Mouse (Mus musculus) megakaryocyte, embryonic 14.5 days (primary cell): ENCODE data around the gene Slc41a2. TPM values are rescaled to one million over a fixed set of nuclear protein-coding genes. Genes with fewer than 3 reads are reported as not detected.
"Not testable (repeated sequence)": the region's sequence is repeated elsewhere in the genome, so short reads cannot be mapped to it uniquely, and the experiment has no call there.

Experiments used
- H3K27me3 ChIP-seq: replicated peaks from 2 replicates; pipeline ENCODE3; 2012; ENCODE audit warnings: inconsistent platforms
- H3K36me3 ChIP-seq: replicated peaks from 2 replicates; pipeline ENCODE3; 2012; ENCODE audit warnings: low read length, inconsistent platforms, mixed read lengths
- H3K4me1 ChIP-seq: 2 replicates; pipeline ENCODE4 v1.6.1; 2012; ENCODE audit warnings: inconsistent platforms
- H3K4me3 ChIP-seq: replicated peaks from 2 replicates; pipeline ENCODE3; 2012; ENCODE audit warnings: moderate library complexity, mild to moderate bottlenecking, inconsistent platforms
- H3K9me3 ChIP-seq: 2 replicates; pipeline ENCODE4 v1.6.1; 2012; ENCODE audit warnings: inconsistent platforms
- FLI1 ChIP-seq: IDR thresholded peaks from 2 replicates; pipeline ENCODE4 v1.6.1; 2012; ENCODE audit warnings: low read length, inconsistent platforms, mixed read lengths
- GATA1 ChIP-seq: IDR thresholded peaks from 3 replicates; pipeline ENCODE4 v1.6.1; 2012; ENCODE audit warnings: mixed read lengths, low read length, inconsistent platforms, borderline replicate concordance
- polyA plus RNA-seq: library from polyadenylated mRNA; stranded (reverse); fragments of >175 nt; gene quantifications from 2 replicates; pipeline ENCODE4 v1.2.3, GENCODE M21; 2012; ENCODE audit warnings: low replicate concordance; ENCODE audit not compliant: insufficient read depth

Gene Slc41a2
- polyA plus RNA-seq: 0.02 and 0.35 TPM in 2 replicates

GRCm38 (mm10) chr10:83337159-83337951 is at the start of gene Slc41a2:
Slc41a2 (minus strand) TSS chr10:83337882.
- Histone ChIP-seq H3K36me3 (no peaks in the 10 kb centered on the region), H3K27me3 (peaks cover 84% of the 10 kb centered on the region), H3K4me3 (peak within 1 kb of the TSS; percentile 93), H3K4me1 (peaks cover 24% of the 10 kb centered on the region), H3K9me3 (peaks cover 17% of the 10 kb centered on the region)
- TF ChIP-seq GATA1 (no peak), FLI1 (no peak)

GRCm38 (mm10) chr10:83385330-83385910 is 47.7 kb upstream of the Slc41a2 start:
- no peak for TF ChIP-seq FLI1
- TF ChIP-seq GATA1: no peak
- peaks cover 18% of the 10 kb centered on the region for H3K4me1 ChIP-seq
- H3K4me3 ChIP-seq: no peak overlapping the region

GRCm38 (mm10) chr10:83384456-83385215 is 47.0 kb upstream of the Slc41a2 start:
- H3K36me3 ChIP-seq: peaks cover 38% of the 10 kb centered on the region
- H3K4me3 ChIP-seq: no peak overlapping the region
- H3K4me1 ChIP-seq: peaks cover 18% of the 10 kb centered on the region
- no peak for TF ChIP-seq FLI1
- TF ChIP-seq GATA1: no peak
- peaks cover 27% of the 10 kb centered on the region for H3K9me3 ChIP-seq
- no peaks in the 10 kb centered on the region for H3K27me3 ChIP-seq

More at GRCm38 (mm10) chr10:83385330-83385910, 47.7 kb upstream of the Slc41a2 start:
- Histone ChIP-seq H3K9me3 (peaks cover 19% of the 10 kb centered on the region), H3K27me3 (no peaks in the 10 kb centered on the region), H3K36me3 (peaks cover 30% of the 10 kb centered on the region)

- TF ChIP-seq FLI1 (no peak), GATA1 (no peak)
- Histone ChIP-seq H3K9me3 (peaks cover 35% of the 10 kb centered on the region), H3K27me3 (no peaks in the 10 kb centered on the region), H3K36me3 (peaks cover 46% of the 10 kb centered on the region), H3K4me3 (peak overlapping the region; percentile 44), H3K4me1 (peaks cover 18% of the 10 kb centered on the region)
Observed at GRCm38 (mm10) chr10:83383863-83384262, 46.2 kb upstream of the Slc41a2 start.

GRCm38 (mm10) chr10:83382988-83383387 is 45.3 kb upstream of the Slc41a2 start:
- H3K4me3 ChIP-seq: no peak overlapping the region
- peaks cover 55% of the 10 kb centered on the region for H3K36me3 ChIP-seq
- no peaks in the 10 kb centered on the region for H3K27me3 ChIP-seq
- peaks cover 18% of the 10 kb centered on the region for H3K4me1 ChIP-seq
- TF ChIP-seq GATA1: no peak
- no peak for TF ChIP-seq FLI1
- peaks cover 36% of the 10 kb centered on the region for H3K9me3 ChIP-seq

GRCm38 (mm10) chr10:83382528-83382927 is 44.8 kb upstream of the Slc41a2 start:
- peaks cover 59% of the 10 kb centered on the region for H3K36me3 ChIP-seq
- H3K27me3 ChIP-seq: no peaks in the 10 kb centered on the region
- H3K4me1 ChIP-seq: peaks cover 19% of the 10 kb centered on the region
- H3K4me3 ChIP-seq: no peak overlapping the region
- H3K9me3 ChIP-seq: peaks cover 36% of the 10 kb centered on the region
- no peak for TF ChIP-seq GATA1
- TF ChIP-seq FLI1: no peak

- no peaks in the 10 kb centered on the region for H3K27me3 ChIP-seq
- peaks cover 36% of the 10 kb centered on the region for H3K4me1 ChIP-seq
- H3K36me3 ChIP-seq: peaks cover 66% of the 10 kb centered on the region
- no peak for TF ChIP-seq FLI1
- TF ChIP-seq GATA1: no peak
- no peak overlapping the region for H3K4me3 ChIP-seq
- H3K9me3 ChIP-seq: peaks cover 36% of the 10 kb centered on the region
Observed at GRCm38 (mm10) chr10:83380501-83380900, 42.8 kb upstream of the Slc41a2 start.

- Histone ChIP-seq H3K4me1 (peaks cover 34% of the 10 kb centered on the region), H3K4me3 (no peak overlapping the region), H3K27me3 (no peaks in the 10 kb centered on the region), H3K36me3 (peaks cover 68% of the 10 kb centered on the region), H3K9me3 (peaks cover 30% of the 10 kb centered on the region)
- TF ChIP-seq FLI1 (no peak), GATA1 (no peak)
Observed at GRCm38 (mm10) chr10:83378083-83378833, 40.6 kb upstream of the Slc41a2 start.

GRCm38 (mm10) chr10:83376911-83377682 is 39.4 kb upstream of the Slc41a2 start:
- Histone ChIP-seq H3K4me1 (peaks cover 34% of the 10 kb centered on the region), H3K36me3 (peaks cover 71% of the 10 kb centered on the region), H3K4me3 (no peak overlapping the region), H3K27me3 (no peaks in the 10 kb centered on the region), H3K9me3 (peaks cover 30% of the 10 kb centered on the region)
- no peak for TF ChIP-seq FLI1
- no peak for TF ChIP-seq GATA1

- peaks cover 79% of the 10 kb centered on the region for H3K36me3 ChIP-seq
- H3K9me3 ChIP-seq: peaks cover 17% of the 10 kb centered on the region
- H3K27me3 ChIP-seq, H3K4me3 ChIP-seq: not testable (repeated sequence)
- peaks cover 35% of the 10 kb centered on the region for H3K4me1 ChIP-seq
Observed at GRCm38 (mm10) chr10:83375458-83375857, 37.8 kb upstream of the Slc41a2 start.
